Mouse (Mus musculus) adrenal gland, adult 18-20 months (tissue): ENCODE data around the gene Snx25. TPM values are rescaled to one million over a fixed set of nuclear protein-coding genes. Genes with fewer than 3 reads are reported as not detected.

ENCODE experiments used
- DNase-seq, 2 experiments: peaks; one replicate each; pipeline ENCODE4 v3.0.0; 2021 to 2022; ENCODE audit warnings: low spot score in 2 of 2
- total RNA-seq, 2 experiments: library from RNA; stranded (reverse); gene quantifications; 1 replicate in 1 of 2; 2 replicates in 1 of 2; pipeline ENCODE4 v1.2.3; 2021

Gene Snx25
- total RNA-seq, 2 experiments from 2014 or later, result 14.9 to 17.4 TPM

- no peak for DNase-seq
Observed at GRCm38 (mm10) chr8:46022203-46022602, 129.8 kb downstream of the Snx25 start.

DNA sequence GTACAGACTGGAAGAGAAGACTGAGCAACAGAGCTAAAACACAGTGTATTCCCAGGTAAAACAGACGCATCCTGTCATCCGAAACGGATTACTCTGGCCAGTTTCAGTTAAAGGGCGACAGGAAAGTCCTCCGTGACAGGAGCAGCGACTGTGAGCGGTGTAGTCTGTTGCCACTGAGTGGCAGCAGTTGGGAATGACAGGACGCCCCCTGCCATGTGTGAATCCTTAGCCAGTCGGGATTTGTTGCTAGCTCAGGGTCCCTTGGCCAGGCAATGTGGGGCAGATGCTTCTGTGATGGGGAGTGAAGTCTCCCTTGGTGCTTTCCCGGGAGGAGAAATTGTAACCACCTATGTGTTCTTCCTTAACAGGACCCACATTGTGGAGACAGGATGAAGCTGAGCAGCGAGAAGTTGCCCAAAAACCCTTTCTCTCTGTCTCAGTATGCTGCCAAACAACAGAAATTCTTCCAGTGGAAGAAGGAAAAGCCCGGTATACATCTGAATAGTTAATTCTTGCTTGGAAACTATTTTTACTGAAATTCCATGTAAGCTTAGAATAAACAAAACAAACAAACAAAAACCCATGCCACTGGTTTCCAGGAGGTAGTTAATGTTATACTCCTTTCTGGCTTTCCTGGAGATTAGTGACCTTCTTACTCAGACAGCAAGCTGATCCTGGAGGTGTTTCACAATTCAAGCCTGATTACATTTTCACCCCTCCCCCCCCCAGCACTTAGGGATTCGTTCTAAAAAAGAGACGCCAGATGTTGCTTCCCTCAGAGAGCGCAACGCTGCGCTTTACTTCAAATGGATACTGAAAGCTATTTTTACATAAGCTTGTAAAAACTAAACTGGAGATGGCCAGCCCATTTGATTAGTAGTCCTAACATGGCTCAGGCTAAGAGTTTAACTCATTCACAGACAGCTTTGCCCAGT, 140.9 kb downstream of the Snx25 start:
- DNase-seq, result no peak

DNA sequence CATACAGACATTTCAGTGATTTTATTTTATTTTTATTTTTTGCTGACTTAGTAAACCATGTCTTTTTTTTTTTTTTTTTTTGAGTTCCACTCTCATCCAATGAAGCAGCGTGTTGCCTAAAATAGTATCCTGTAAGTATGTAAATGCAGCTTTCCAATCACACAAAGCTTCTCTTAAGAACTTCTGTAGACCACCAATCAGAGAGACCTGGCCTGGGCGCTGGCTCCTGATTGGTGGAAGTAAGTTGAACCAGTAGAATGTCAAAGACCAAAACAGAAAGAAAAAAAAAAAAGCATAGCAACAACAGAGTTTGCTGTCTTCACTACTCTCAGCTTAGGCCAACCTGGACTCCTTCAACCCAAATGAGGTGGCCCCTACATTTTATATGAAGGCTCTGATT, 141.7 kb downstream of the Snx25 start:
- no peak for DNase-seq

DNA sequence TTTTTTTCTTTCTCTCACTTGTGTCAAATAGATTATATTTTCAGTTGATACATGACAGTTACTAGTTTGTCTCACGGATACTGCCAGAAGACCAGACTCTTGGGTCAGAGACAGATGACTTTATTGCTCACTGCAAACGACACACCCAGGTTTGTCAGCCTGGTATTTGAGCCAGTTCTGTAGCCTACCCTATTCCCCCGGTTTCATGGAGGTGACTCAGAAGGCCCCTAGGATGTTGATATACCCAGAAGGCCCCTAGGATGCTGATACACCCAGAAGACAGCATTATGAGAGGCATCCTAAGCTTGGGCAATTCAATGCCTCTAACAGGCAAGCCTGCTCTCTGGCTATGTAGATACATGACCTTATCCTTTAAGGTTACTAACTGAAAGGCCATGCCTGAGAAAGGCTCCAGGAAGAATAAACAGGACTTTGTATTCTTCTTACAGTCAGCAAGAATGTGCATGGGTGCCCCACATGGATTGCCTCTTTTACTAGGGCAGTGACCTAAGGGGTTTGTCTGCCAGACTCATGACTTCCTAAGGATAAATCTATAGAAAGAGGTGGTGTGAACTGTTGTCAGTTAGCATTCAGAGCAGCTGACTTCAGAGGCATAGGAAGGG, 144.8 kb downstream of the Snx25 start:
- no peak for DNase-seq

GRCm38 (mm10) chr8:46005596-46005995, 146.4 kb downstream of the Snx25 start, which contains the start of gene Ankrd37:
Gene Ankrd37, minus strand, starts transcription at chr8:46005707.
- DNase-seq, result no peak

DNA sequence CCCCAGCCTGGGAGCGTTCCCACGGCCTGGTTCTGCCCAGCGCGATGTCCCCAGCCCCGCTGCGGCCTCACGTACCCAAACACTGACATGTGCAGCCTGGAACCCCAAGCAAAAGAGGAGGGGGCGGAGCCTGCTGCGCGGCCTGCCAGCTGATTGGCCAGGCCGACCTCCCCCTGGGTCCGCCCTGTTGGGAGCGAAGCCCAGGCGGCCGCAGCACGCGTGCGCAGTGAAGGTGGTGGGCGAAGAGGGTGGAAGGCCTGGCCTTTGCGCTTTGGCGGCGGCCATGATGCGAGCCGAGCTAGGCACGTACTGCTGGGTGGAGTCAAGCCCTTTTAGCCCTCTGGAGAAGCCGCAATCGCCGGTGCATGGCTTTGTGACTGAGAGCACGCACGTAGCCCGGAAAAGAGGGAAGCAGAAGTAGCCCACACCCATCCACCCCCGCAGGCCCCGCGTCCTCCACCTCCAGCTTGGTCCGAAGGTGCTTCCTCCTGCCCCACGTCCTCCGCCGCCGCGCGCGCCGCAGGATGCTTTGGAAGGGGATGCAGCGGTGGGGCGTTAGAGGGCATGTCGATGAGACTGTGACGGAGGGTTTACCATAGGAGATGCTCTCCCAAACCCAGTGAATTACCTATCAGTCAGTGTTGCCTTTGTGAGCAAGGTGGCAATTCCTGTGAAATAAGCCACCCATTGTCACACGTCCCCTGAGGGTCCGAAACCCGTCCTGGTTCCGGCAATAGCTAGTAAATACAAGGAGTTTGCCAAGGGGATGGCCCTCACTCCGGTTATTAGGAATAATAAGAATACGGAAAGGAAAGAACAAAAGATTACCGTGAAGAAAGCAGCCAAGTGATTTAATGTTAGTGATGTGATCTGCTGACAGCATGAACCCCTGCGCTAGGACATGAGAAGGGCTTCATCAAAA, 151.9 kb downstream of the Snx25 start:
- DNase-seq, result peak; percentile 99

DNA sequence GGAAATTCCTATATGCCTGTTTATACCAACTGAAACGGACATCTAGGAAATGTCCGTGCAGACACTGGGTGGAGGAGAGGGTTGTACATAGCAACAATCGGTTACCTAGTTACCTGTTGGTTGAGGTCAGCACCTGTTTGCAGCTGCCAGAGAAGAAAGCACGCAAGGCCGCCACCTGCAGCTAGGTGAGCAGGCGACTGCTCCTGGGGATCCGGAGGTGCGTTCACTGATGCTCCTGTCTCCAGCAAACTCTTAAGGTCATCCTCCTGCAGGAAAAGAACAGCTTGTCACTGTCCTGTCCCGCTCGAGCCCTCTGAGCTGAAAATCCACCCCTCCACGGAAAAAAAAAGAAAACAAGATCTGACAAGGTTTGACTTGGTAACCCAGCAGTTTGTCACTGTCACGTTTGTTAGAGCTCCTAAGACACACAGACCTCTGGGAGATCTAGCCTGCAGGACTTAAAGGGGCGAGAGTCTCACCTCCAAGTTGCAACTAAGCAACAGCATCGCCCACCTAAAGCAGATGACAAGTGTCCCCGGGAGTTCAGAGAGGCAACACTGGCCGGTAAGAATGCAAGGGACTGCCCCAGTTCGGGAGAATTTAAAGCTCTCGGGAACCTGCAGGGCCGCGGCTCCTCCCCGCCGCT, 152.7 kb downstream of the Snx25 start, which contains the start of gene Lrp2bp:
Gene Lrp2bp (plus strand): TSS at position 166 of the 646 bp plus-strand sequence.
- peak in 1 of 2 experiments; percentile 26 for DNase-seq

GRCm38 (mm10) chr8:45998228-45998627, 153.7 kb downstream of the Snx25 start:
- DNase-seq, result no peak

GRCm38 (mm10) chr8:45995576-45995975, 156.4 kb downstream of the Snx25 start:
- no peak for DNase-seq

DNA sequence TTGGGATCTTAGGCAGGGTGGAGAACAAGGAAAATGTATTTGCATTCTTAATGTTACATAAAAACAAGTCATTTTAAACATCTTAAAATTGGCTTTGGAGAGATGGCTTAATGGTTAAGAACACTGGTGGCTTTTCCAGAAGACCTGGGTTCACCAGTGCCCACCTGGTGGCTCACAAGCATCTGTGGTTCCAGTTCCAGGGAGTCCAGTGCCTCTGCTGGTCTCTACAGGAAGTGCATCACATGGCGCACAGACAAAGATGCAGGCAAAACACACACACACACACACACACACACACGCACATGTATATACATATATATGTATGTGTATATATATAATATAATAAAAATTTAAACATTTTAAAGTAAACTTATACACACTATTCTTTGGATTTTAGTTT, 157.8 kb downstream of the Snx25 start:
- DNase-seq, result no peak

GRCm38 (mm10) chr8:45990631-45991310, 161.2 kb downstream of the Snx25 start:
- DNase-seq, result no peak

GRCm38 (mm10) chr8:45988189-45988588, 163.8 kb downstream of the Snx25 start:
- no peak for DNase-seq

DNA sequence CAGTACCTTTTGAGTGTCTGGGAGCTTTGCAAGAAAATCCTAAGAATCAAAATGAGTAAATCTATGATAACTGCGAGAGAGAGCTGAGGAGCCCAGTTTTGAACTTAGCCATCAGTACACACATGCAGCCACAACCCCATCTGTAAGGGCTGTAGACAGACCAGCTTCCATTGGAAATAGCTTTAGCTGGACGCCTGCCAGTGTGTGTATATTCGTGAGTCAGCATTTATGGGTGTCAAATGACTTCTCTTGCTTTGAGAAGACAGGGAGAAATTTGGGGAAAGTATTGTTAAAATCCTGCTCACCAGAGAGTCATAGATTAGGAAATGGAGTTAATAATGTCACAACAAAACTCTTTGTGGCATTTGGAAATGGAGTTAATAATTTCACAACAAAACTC, 165.3 kb downstream of the Snx25 start:
- DNase-seq, result no peak

Other genes starting within 250 kb of the Snx25 start
- not detected for gene Ccdc110, start 217.5 kb downstream of the Snx25 start, total RNA-seq
- gene 1700029J07Rik, start 176.9 kb downstream of the Snx25 start, total RNA-seq, result 1 to 10 TPM; 2.4 to 2.7 TPM
- 10 to 100 TPM; 44.6 to 59.5 TPM for gene Ufsp2, start 176.6 kb downstream of the Snx25 start, total RNA-seq
- not detected for gene Lrp2bp, start 152.9 kb downstream of the Snx25 start, total RNA-seq
- 1 to 10 TPM; 1.2 to 1.5 TPM for gene Ankrd37, start 146.5 kb downstream of the Snx25 start, total RNA-seq
- gene Cfap97, start 388 bp downstream of the Snx25 start, total RNA-seq, result 10 to 100 TPM; 12.3 to 15.4 TPM
- 100 to 1,000 TPM; 166 to 218 TPM for gene Slc25a4, start 59.1 kb upstream of the Snx25 start, total RNA-seq
- not detected for gene Helt, start 142.5 kb upstream of the Snx25 start, total RNA-seq